Mouse (Mus musculus): ENCODE measurements at regions not wholly inside any gene's neighbourhood (a gene's known extent, or its start where the extent isn't known, plus 50 kb on each side); places are given as distances from the start of the nearest gene placed in this dataset.

GRCm38 (mm10) chr9:61070315-61070707 lies 276.0 kb downstream of the Uaca start:
- Histone ChIP-seq H3K36me3 (no peaks in the 10 kb centered on the region), H3K9ac (no peak overlapping the region), H3K9me3 (replicated peaks) (no peaks in the 10 kb centered on the region), H3K4me1 (replicated peaks) (no peaks in the 10 kb centered on the region; the same call in 1 of the 2 replicates), H3K27me3 (replicated peaks) (peaks cover 25% of the 10 kb centered on the region), H3K27ac (ENCODE audit: poor library complexity, severe bottlenecking) (no peak overlapping the region), H3K4me2 (no peak overlapping the region), H3K4me3 (no peak overlapping the region)
- 71% methylated on average over 8 of the region's 8 CpGs for WGBS
- no peak for ATAC-seq (ENCODE audit: insufficient number of reproducible peaks, low FRiP score)

GRCm38 (mm10) chr9:61070861-61071260 lies 276.5 kb downstream of the Uaca start:
- no peaks in the 10 kb centered on the region for H3K4me1 ChIP-seq (replicated peaks)
- no peaks in the 10 kb centered on the region for H3K9me3 ChIP-seq (replicated peaks)
- no peak overlapping the region for H3K4me3 ChIP-seq
- H3K36me3 ChIP-seq: no peaks in the 10 kb centered on the region
- no peak overlapping the region for H3K4me2 ChIP-seq
- no peak overlapping the region for H3K27ac ChIP-seq (ENCODE audit: poor library complexity, severe bottlenecking)
- peaks cover 30% of the 10 kb centered on the region for H3K27me3 ChIP-seq (replicated peaks)
- 58% methylated on average over 9 of the region's 9 CpGs for WGBS
- no peak for ATAC-seq (ENCODE audit: insufficient number of reproducible peaks, low FRiP score)
- no peak overlapping the region for H3K9ac ChIP-seq

- no peaks in the 10 kb centered on the region for H3K4me1 ChIP-seq (replicated peaks)
- no peak overlapping the region for H3K4me2 ChIP-seq
- no peak overlapping the region for H3K27ac ChIP-seq (ENCODE audit: poor library complexity, severe bottlenecking)
- H3K36me3 ChIP-seq: no peaks in the 10 kb centered on the region
- peaks cover 31% of the 10 kb centered on the region for H3K27me3 ChIP-seq (replicated peaks)
- H3K9ac ChIP-seq: no peak overlapping the region
- no peak overlapping the region for H3K4me3 ChIP-seq
- 51% methylated on average over 4 of the region's 4 CpGs for WGBS
- H3K9me3 ChIP-seq (replicated peaks): no peaks in the 10 kb centered on the region
- no peak for ATAC-seq (ENCODE audit: insufficient number of reproducible peaks, low FRiP score)
Measured at GRCm38 (mm10) chr9:61073482-61073881, 279.1 kb downstream of the Uaca start.

- Histone ChIP-seq H3K9me3 (replicated peaks) (no peaks in the 10 kb centered on the region), H3K27me3 (replicated peaks) (peaks cover 31% of the 10 kb centered on the region), H3K9ac (no peak overlapping the region), H3K36me3 (no peaks in the 10 kb centered on the region), H3K4me2 (no peak overlapping the region), H3K4me1 (replicated peaks) (no peaks in the 10 kb centered on the region), H3K27ac (ENCODE audit: poor library complexity, severe bottlenecking) (no peak overlapping the region), H3K4me3 (no peak overlapping the region)
- ATAC-seq (ENCODE audit: insufficient number of reproducible peaks, low FRiP score): no peak
- 68% methylated on average over 4 of the region's 4 CpGs for WGBS
Measured at GRCm38 (mm10) chr9:61075071-61075470, 280.7 kb downstream of the Uaca start.

- Histone ChIP-seq H3K27me3 (replicated peaks) (peaks cover 43% of the 10 kb centered on the region), H3K9ac (no peak overlapping the region), H3K4me3 (no peak overlapping the region), H3K9me3 (replicated peaks) (no peaks in the 10 kb centered on the region), H3K4me1 (replicated peaks) (no peaks in the 10 kb centered on the region), H3K36me3 (no peaks in the 10 kb centered on the region), H3K27ac (ENCODE audit: poor library complexity, severe bottlenecking) (no peak overlapping the region), H3K4me2 (no peak overlapping the region)
- WGBS: 63% methylated on average over 2 of the region's 2 CpGs
- ATAC-seq (ENCODE audit: insufficient number of reproducible peaks, low FRiP score): no peak
Measured at GRCm38 (mm10) chr9:61077181-61077580, 282.8 kb downstream of the Uaca start.

DNA sequence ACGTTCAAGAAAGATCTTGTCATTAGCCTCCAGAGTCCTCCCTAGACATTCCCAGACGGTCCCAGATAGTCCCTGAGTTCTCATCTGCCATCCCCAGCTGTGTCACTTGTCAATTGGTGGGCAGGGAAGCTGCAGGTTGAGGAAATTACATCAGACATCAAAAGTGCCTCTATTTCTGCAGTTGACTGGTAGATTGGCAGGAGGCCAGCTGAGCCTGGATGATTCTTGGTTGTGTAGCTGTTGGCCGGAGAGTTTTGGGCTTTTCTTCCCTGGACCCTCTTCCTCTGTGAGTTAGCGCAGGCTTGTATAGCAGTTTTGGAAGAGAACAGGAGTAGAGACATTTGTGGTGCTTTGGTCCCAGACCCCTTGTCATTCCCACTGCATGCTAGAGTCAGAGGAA lies 283.5 kb downstream of the Uaca start:
- no peak for ATAC-seq (ENCODE audit: insufficient number of reproducible peaks, low FRiP score)
- WGBS: 61% methylated on average over 4 of the region's 4 CpGs
- no peaks in the 10 kb centered on the region for H3K9me3 ChIP-seq (replicated peaks)
- no peak overlapping the region for H3K9ac ChIP-seq
- H3K27ac ChIP-seq (ENCODE audit: poor library complexity, severe bottlenecking): no peak overlapping the region
- H3K36me3 ChIP-seq: no peaks in the 10 kb centered on the region
- H3K4me3 ChIP-seq: no peak overlapping the region
- H3K27me3 ChIP-seq (replicated peaks): peaks cover 49% of the 10 kb centered on the region
- H3K4me2 ChIP-seq: no peak overlapping the region
- H3K4me1 ChIP-seq (replicated peaks): no peaks in the 10 kb centered on the region

DNA sequence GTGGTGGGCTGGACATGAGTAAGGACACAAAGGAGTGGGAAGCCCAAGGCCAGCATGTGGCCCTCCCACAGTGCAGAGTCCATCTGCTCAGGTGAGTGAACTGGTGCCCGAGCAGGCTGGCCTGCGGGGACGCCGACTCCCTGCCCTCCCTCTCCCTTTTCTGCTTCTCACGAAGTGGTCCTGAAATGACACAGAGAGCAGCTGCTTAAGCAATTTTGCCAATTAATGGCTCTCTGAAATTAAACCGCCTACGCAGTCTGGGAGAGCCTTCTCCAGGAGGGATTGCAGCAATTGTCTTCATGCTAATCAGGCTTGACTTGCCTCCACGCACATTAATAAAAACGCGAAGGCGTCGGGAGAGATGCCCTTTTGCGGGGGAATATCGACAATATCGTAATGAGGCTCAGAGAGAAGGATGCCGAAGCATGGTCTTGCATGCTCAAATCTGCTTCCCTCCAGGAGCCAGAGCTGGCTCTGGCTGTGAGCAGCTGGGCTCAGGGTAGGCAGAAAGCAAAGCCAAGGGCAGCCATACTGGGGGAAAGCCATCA lies 287.2 kb downstream of the Uaca start:
- no peak overlapping the region for H3K9ac ChIP-seq
- 81% methylated on average over 16 of the region's 16 CpGs for WGBS
- no peak overlapping the region for H3K4me3 ChIP-seq
- no peaks in the 10 kb centered on the region for H3K4me1 ChIP-seq (replicated peaks)
- H3K4me2 ChIP-seq: no peak overlapping the region
- no peaks in the 10 kb centered on the region for H3K9me3 ChIP-seq (replicated peaks)
- H3K36me3 ChIP-seq: no peaks in the 10 kb centered on the region
- no peak overlapping the region for H3K27ac ChIP-seq (ENCODE audit: poor library complexity, severe bottlenecking)
- no peak for ATAC-seq (ENCODE audit: insufficient number of reproducible peaks, low FRiP score)
- H3K27me3 ChIP-seq (replicated peaks): peaks cover 32% of the 10 kb centered on the region

GRCm38 (mm10) chr9:61084655-61085230 lies 287.4 kb upstream of the Tle3 start:
- Histone ChIP-seq H3K9ac (no peak overlapping the region), H3K4me3 (no peak overlapping the region), H3K36me3 (no peaks in the 10 kb centered on the region), H3K4me2 (no peak overlapping the region), H3K4me1 (replicated peaks) (no peaks in the 10 kb centered on the region), H3K27me3 (replicated peaks) (peaks cover 50% of the 10 kb centered on the region), H3K9me3 (replicated peaks) (no peaks in the 10 kb centered on the region), H3K27ac (ENCODE audit: poor library complexity, severe bottlenecking) (no peak overlapping the region)
- no peak for ATAC-seq (ENCODE audit: insufficient number of reproducible peaks, low FRiP score)
- 77% methylated on average over 13 of the region's 13 CpGs for whole genome bisulfite sequencing

DNA sequence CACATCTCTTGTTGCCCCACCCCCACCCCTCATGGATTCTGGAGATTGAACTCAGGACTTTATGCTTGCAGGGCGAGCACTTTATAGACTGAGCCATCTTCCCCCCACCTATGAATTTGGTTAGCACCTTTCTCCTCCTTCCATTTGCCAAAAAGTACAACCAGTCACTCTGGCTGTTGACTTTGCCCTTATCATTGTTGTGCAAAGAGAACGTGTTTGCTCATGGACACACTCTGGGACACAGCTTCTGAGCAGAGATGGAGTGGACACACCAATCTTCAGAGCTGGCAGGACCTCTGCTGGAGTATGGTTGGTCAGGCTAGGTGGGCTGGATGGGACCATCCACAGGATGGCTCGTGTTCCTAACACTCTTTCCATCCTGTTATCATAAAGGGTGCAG lies 285.1 kb upstream of the Tle3 start:
- no peak overlapping the region for H3K4me3 ChIP-seq
- no peaks in the 10 kb centered on the region for H3K36me3 ChIP-seq
- no peak overlapping the region for H3K27ac ChIP-seq (ENCODE audit: poor library complexity, severe bottlenecking)
- ATAC-seq (ENCODE audit: insufficient number of reproducible peaks, low FRiP score): no peak
- H3K9me3 ChIP-seq (replicated peaks): no peaks in the 10 kb centered on the region
- H3K9ac ChIP-seq: no peak overlapping the region
- 68% methylated on average over 3 of the region's 3 CpGs for WGBS
- H3K4me2 ChIP-seq: no peak overlapping the region
- peaks cover 41% of the 10 kb centered on the region for H3K27me3 ChIP-seq (replicated peaks)
- no peaks in the 10 kb centered on the region for H3K4me1 ChIP-seq (replicated peaks)

DNA sequence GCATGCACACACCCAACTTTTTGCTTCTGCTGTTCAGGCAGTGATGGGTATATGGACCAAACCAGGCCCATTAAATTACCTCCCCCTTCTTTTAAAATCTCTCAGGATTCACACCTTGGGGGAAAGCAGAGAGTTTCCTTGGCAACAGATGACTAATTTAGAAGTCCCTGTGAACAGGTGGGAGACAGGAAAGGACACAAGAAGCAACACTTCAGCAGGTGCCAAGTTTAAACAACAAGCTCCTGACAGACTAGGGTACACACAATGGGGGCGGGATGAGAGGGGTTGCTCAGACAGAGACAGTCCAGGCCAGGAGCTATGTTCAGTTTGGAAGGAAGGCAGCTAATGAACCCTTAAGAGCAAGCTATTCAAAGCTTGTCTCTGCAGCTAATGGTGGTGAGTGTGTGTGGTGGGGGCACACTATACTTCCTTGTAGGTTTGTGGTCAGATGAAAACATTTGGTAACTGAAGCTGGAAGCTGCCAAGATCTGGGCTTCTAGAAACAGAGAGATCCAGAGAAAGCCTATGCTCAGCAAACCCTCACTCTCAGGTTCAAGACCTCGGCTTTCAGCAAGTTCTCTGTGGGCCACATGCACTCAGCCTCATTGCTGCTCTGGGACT lies 283.0 kb upstream of the Tle3 start:
- H3K9me3 ChIP-seq (replicated peaks): no peaks in the 10 kb centered on the region
- WGBS: 79% methylated on average over 2 of the region's 2 CpGs
- H3K27ac ChIP-seq (ENCODE audit: poor library complexity, severe bottlenecking): no peak overlapping the region
- H3K9ac ChIP-seq: no peak overlapping the region
- no peak for ATAC-seq (ENCODE audit: insufficient number of reproducible peaks, low FRiP score)
- H3K4me1 ChIP-seq (replicated peaks): no peaks in the 10 kb centered on the region
- no peak overlapping the region for H3K4me2 ChIP-seq
- no peaks in the 10 kb centered on the region for H3K36me3 ChIP-seq
- no peak overlapping the region for H3K4me3 ChIP-seq
- peaks cover 32% of the 10 kb centered on the region for H3K27me3 ChIP-seq (replicated peaks)

GRCm38 (mm10) chr9:61091036-61091435 lies 281.1 kb upstream of the Tle3 start:
- Histone ChIP-seq H3K9me3 (replicated peaks) (no peaks in the 10 kb centered on the region), H3K27me3 (replicated peaks) (peaks cover 23% of the 10 kb centered on the region), H3K4me1 (replicated peaks) (no peaks in the 10 kb centered on the region), H3K27ac (ENCODE audit: poor library complexity, severe bottlenecking) (no peak overlapping the region), H3K4me3 (no peak overlapping the region), H3K36me3 (no peaks in the 10 kb centered on the region), H3K9ac (no peak overlapping the region), H3K4me2 (no peak overlapping the region)
- no peak for ATAC-seq (ENCODE audit: insufficient number of reproducible peaks, low FRiP score)
- WGBS: 76% methylated on average over 2 of the region's 2 CpGs

All from heart, embryonic 12.5 days (tissue).